Mouse (Mus musculus): ENCODE data around the gene Ankrd13d. TPM values are rescaled to one million over a fixed set of nuclear protein-coding genes. Genes with fewer than 3 reads are reported as not detected.

Gene Ankrd13d
- polyA plus RNA-seq, 1 experiment from 2014 or later, result 12.9 TPM

- H3K9me3 ChIP-seq, result no peaks in the 10 kb centered on the region
- H3K4me3 ChIP-seq (replicated peaks), result no peak overlapping the region
- H3K27me3 ChIP-seq, result peaks cover 12% of the 10 kb centered on the region; the same call in 1 of the 2 replicates
- H3K27ac ChIP-seq, result no peak overlapping the region
- ATAC-seq (ENCODE audit: insufficient number of reproducible peaks, insufficient read depth, low FRiP score, low TSS enrichment, low read depth), result no peak
- H3K4me2 ChIP-seq, result no peak overlapping the region
- H3K4me1 ChIP-seq (replicated peaks), result peaks cover 43% of the 10 kb centered on the region
- 35% methylated on average over 14 of the region's 14 CpGs for WGBS
- peaks cover 32% of the 10 kb centered on the region for H3K36me3 ChIP-seq
- 0 out of 2 replicates have a peak overlapping the region, but pooled peaks have one; percentile 34 for H3K9ac ChIP-seq (replicated peaks)
Observed at GRCm38 (mm10) chr19:4220957-4221743, 61.8 kb downstream of the Ankrd13d start.

DNA sequence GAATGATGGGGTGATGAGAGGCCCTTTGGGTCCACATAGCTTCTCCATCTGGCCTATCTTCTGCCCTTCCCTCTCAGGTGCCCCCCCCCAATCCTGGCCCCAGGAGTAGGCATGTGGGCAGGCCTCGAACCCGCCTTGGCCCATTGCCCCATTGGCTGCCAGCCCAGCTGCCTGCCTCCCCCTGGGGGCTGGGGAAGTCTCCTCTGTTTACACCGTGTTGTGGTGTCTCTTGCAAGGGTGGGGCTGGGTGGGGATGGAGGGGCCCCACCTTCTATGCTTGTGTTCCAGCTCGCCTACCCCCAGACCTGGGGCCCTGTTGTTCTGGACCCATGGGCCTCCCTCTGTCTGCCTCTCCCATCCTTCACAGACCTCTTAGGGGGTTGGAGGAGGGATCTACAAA is 62.5 kb downstream of the Ankrd13d start:
- Histone ChIP-seq H3K36me3 (peaks cover 32% of the 10 kb centered on the region), H3K4me2 (no peak overlapping the region), H3K4me1 (replicated peaks) (peaks cover 50% of the 10 kb centered on the region), H3K9me3 (no peaks in the 10 kb centered on the region), H3K4me3 (replicated peaks) (no peak overlapping the region), H3K9ac (replicated peaks) (no peak overlapping the region), H3K27me3 (peaks cover 12% of the 10 kb centered on the region), H3K27ac (no peak overlapping the region)
- no peak for ATAC-seq (ENCODE audit: insufficient number of reproducible peaks, insufficient read depth, low FRiP score, low TSS enrichment, low read depth)
- 60% methylated on average over 4 of the region's 4 CpGs for whole genome bisulfite sequencing

Small RNA genes lying within 50 kb of the gene (microRNA-seq; reads per million reads assigned to microRNA genes)
- not detected for gene Mir6985

Other genes with a start within 250 kb of the Ankrd13d start
- gene Gstp1, start 245.2 kb downstream of the Ankrd13d start, polyA plus RNA-seq (2016; fragmentation: Nextera tagmentation; extraction: Ambion mirVana), result 476 and 504 TPM in 2 replicates
- gene Gstp2, start 237.1 kb downstream of the Ankrd13d start, polyA plus RNA-seq (2016; fragmentation: Nextera tagmentation; extraction: Ambion mirVana), result 1.8 and 10.6 TPM in 2 replicates
- not detected in 2 replicates for gene Gstp3, start 223.6 kb downstream of the Ankrd13d start, polyA plus RNA-seq (2016; fragmentation: Nextera tagmentation; extraction: Ambion mirVana)
- not detected in 2 replicates for gene Cabp2, start 201.6 kb downstream of the Ankrd13d start, polyA plus RNA-seq (2016; fragmentation: Nextera tagmentation; extraction: Ambion mirVana)
- gene Cdk2ap2, start 186.0 kb downstream of the Ankrd13d start, polyA plus RNA-seq (2016; fragmentation: Nextera tagmentation; extraction: Ambion mirVana), result 66.9 and 67.1 TPM in 2 replicates
- 11.6 and 13.0 TPM in 2 replicates for gene Pitpnm1, start 183.1 kb downstream of the Ankrd13d start, polyA plus RNA-seq (2016; fragmentation: Nextera tagmentation; extraction: Ambion mirVana)
- gene Aip, start 157.3 kb downstream of the Ankrd13d start, polyA plus RNA-seq (2016; fragmentation: Nextera tagmentation; extraction: Ambion mirVana), result 86.5 and 87.5 TPM in 2 replicates
- not detected in 2 replicates for gene Gpr152, start 143.3 kb downstream of the Ankrd13d start, polyA plus RNA-seq (2016; fragmentation: Nextera tagmentation; extraction: Ambion mirVana)
- gene Cabp4, start 139.1 kb downstream of the Ankrd13d start, polyA plus RNA-seq (2016; fragmentation: Nextera tagmentation; extraction: Ambion mirVana), result 0.12 and 0.14 TPM in 2 replicates
- 125 and 131 TPM in 2 replicates for gene Coro1b, start 134.5 kb downstream of the Ankrd13d start, polyA plus RNA-seq (2016; fragmentation: Nextera tagmentation; extraction: Ambion mirVana)
- 1.3 and 1.4 TPM in 2 replicates for gene Ptprcap, start 129.5 kb downstream of the Ankrd13d start, polyA plus RNA-seq (2016; fragmentation: Nextera tagmentation; extraction: Ambion mirVana)
- gene Rps6kb2, start 119.8 kb downstream of the Ankrd13d start, polyA plus RNA-seq (2016; fragmentation: Nextera tagmentation; extraction: Ambion mirVana), result 63.3 and 69.4 TPM in 2 replicates
- gene Carns1, start 107.7 kb downstream of the Ankrd13d start, polyA plus RNA-seq (2016; fragmentation: Nextera tagmentation; extraction: Ambion mirVana), result 2.3 and 3.1 TPM in 2 replicates
- 0.60 and 1.5 TPM in 2 replicates for gene Tbc1d10c, start 91.9 kb downstream of the Ankrd13d start, polyA plus RNA-seq (2016; fragmentation: Nextera tagmentation; extraction: Ambion mirVana)
- gene Ppp1ca, start 91.1 kb downstream of the Ankrd13d start, polyA plus RNA-seq (2016; fragmentation: Nextera tagmentation; extraction: Ambion mirVana), result 834 and 845 TPM in 2 replicates
- gene Rad9a, start 81.5 kb downstream of the Ankrd13d start, polyA plus RNA-seq (2016; fragmentation: Nextera tagmentation; extraction: Ambion mirVana), result 38.4 and 44.9 TPM in 2 replicates
- 8.6 and 9.1 TPM in 2 replicates for gene Clcf1, start 68.9 kb downstream of the Ankrd13d start, polyA plus RNA-seq (2016; fragmentation: Nextera tagmentation; extraction: Ambion mirVana)
- gene AC109138.7, start 68.8 kb downstream of the Ankrd13d start, polyA plus RNA-seq (2016; fragmentation: Nextera tagmentation; extraction: Ambion mirVana), result not detected in 2 replicates
- 13.8 and 16.2 TPM in 2 replicates for gene Pold4, start 51.2 kb downstream of the Ankrd13d start, polyA plus RNA-seq (2016; fragmentation: Nextera tagmentation; extraction: Ambion mirVana)
- gene Ssh3, start 14.0 kb downstream of the Ankrd13d start, polyA plus RNA-seq (2016; fragmentation: Nextera tagmentation; extraction: Ambion mirVana), result 9.1 and 11.6 TPM in 2 replicates
- gene Grk2, start 23.1 kb upstream of the Ankrd13d start, polyA plus RNA-seq (2016; fragmentation: Nextera tagmentation; extraction: Ambion mirVana), result 15.6 and 16.1 TPM in 2 replicates
- 56.3 and 63.9 TPM in 2 replicates for gene Kdm2a, start 115.1 kb upstream of the Ankrd13d start, polyA plus RNA-seq (2016; fragmentation: Nextera tagmentation; extraction: Ambion mirVana)
- gene Rhod, start 156.3 kb upstream of the Ankrd13d start, polyA plus RNA-seq (2016; fragmentation: Nextera tagmentation; extraction: Ambion mirVana), result 39.2 and 55.1 TPM in 2 replicates
- 0.63 and 0.88 TPM in 2 replicates for gene Syt12, start 194.3 kb upstream of the Ankrd13d start, polyA plus RNA-seq (2016; fragmentation: Nextera tagmentation; extraction: Ambion mirVana)
- not detected in 2 replicates for gene 2010003K11Rik, start 215.4 kb upstream of the Ankrd13d start, polyA plus RNA-seq (2016; fragmentation: Nextera tagmentation; extraction: Ambion mirVana)
- 20.6 and 24.0 TPM in 2 replicates for gene Pcx, start 227.3 kb upstream of the Ankrd13d start, polyA plus RNA-seq (2016; fragmentation: Nextera tagmentation; extraction: Ambion mirVana)